Mouse (Mus musculus) neural tube, embryonic 14.5 days (tissue): ENCODE results near the gene Agap1. TPM values are rescaled to one million over a fixed set of nuclear protein-coding genes. Genes with fewer than 3 reads are reported as not detected.

Source experiments
- ATAC-seq: fragments of 200-750 bp; cut with Nextera tagmentation; 2 replicates; pipeline ENCODE4 v1.8.0; 2017; ENCODE audit warnings: low read depth, mild to moderate bottlenecking, moderate TSS enrichment, moderate library complexity
- H3K27ac ChIP-seq: fragments of 300-500 bp; sonication (generic); 2 replicates; pipeline ENCODE4 v1.5.1; 2014; ENCODE audit warnings: low read depth, mild to moderate bottlenecking, control low read depth, low read length, moderate library complexity, mixed read lengths
- H3K27me3 ChIP-seq: fragments of 300-500 bp; sonication (generic); 2 replicates; pipeline ENCODE4 v1.6.1; 2014; ENCODE audit warnings: low read length; ENCODE audit not compliant: control insufficient read depth, insufficient read depth
- H3K36me3 ChIP-seq: fragments of 300-500 bp; sonication (generic); 2 replicates; pipeline ENCODE4 v1.6.1; 2014; ENCODE audit warnings: low read length, mixed read lengths; ENCODE audit not compliant: control insufficient read depth, insufficient read depth
- H3K4me1 ChIP-seq: fragments of 300-500 bp; sonication (generic); 2 replicates; pipeline ENCODE4 v1.6.1; 2014; ENCODE audit warnings: low read length; ENCODE audit not compliant: control insufficient read depth, insufficient read depth
- H3K4me2 ChIP-seq: fragments of 300-500 bp; sonication (generic); 2 replicates; pipeline ENCODE4 v1.6.1; 2014; ENCODE audit warnings: mild to moderate bottlenecking, low read depth, low read length, control low read depth
- H3K4me3 ChIP-seq: fragments of 300-500 bp; sonication (generic); 2 replicates; pipeline ENCODE4 v1.5.1; 2014; ENCODE audit warnings: low read depth, low read length, control low read depth, mixed read lengths
- H3K9ac ChIP-seq: fragments of 300-500 bp; sonication (generic); replicated peaks from 2 replicates; pipeline ENCODE4 v1.6.1; 2014; ENCODE audit warnings: low read depth, mild to moderate bottlenecking, control low read depth, low read length, mixed read lengths
- H3K9me3 ChIP-seq: fragments of 300-500 bp; sonication (generic); 2 replicates; pipeline ENCODE4 v1.6.1; 2016; ENCODE audit warnings: low read length; ENCODE audit not compliant: control insufficient read depth
- WGBS: fragments of 180-500 bp; shearing (Covaris S2); extraction: QIAGEN DNeasy Blood & Tissue Kit; methylation state at CpG from one replicate; pipeline ENCODE4 v1.1.7; 2014; 5-methylcytosine and 5-hydroxymethylcytosine counted together
- polyA plus RNA-seq: library from polyadenylated mRNA; unstranded; fragments of >200 nt; fragmentation: Nextera tagmentation; extraction: Ambion mirVana; gene quantifications from 2 replicates; pipeline ENCODE4 v1.2.1, GENCODE M21; 2014

The Agap1 gene
- polyA plus RNA-seq, 1 experiment from 2014 or later: 76.4 TPM

DNA sequence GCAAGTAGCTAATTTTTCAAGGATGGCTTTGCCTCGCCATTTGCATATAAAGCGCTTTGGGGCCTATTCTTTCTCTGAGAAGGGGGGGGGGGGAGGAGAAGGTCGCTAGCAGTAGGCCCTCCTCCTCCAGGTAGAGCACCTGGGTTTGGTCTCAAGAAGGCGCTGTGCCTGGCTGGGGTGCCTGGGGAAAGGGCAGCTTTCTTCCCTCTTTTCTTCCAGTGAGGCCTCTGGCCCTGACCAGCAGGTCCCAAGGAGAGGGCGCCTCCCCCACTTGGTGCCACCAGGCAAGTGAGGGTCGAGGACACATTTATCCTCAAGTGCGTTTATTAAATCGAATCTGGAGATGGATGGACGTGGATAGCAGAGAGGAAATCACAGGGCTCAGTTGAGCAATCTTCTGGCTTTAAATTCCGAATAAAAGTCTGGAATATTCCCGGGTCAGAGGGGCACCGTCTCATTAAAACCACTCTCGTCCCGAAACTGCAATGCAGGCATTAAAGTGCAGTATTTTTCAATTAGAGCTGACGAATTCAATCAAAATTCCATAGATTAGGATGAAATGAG, 486.4 kb downstream of the Agap1 start:
- ATAC-seq: no peak
- Histone ChIP-seq H3K27ac (no peak overlapping the region), H3K9me3 (no peaks in the 10 kb centered on the region), H3K4me2 (peak overlapping the region; percentile 67), H3K9ac (no peak overlapping the region), H3K27me3 (peaks cover 13% of the 10 kb centered on the region), H3K4me3 (no peak overlapping the region), H3K4me1 (peaks cover 15% of the 10 kb centered on the region), H3K36me3 (no peaks in the 10 kb centered on the region)
- WGBS: 12% methylated on average over 15 of the region's 15 CpGs

- Histone ChIP-seq H3K27me3 (peaks cover 14% of the 10 kb centered on the region), H3K4me3 (peak overlapping the region; percentile 31), H3K36me3 (no peaks in the 10 kb centered on the region), H3K4me2 (peak overlapping the region; percentile 67), H3K27ac (peak overlapping the region; percentile 73), H3K4me1 (peaks cover 15% of the 10 kb centered on the region), H3K9me3 (no peaks in the 10 kb centered on the region), H3K9ac (peak overlapping the region; percentile 37)
- ATAC-seq: peak; percentile 55; the same call in 1 of the 2 replicates
- WGBS: under 1% methylated on average over 40 of the region's 40 CpGs
Observed at GRCm38 (mm10) chr1:89941701-89942381, 487.2 kb downstream of the Agap1 start.

- ATAC-seq: no peak
Observed at GRCm38 (mm10) chr1:89942395-89942976, 487.9 kb downstream of the Agap1 start.

DNA sequence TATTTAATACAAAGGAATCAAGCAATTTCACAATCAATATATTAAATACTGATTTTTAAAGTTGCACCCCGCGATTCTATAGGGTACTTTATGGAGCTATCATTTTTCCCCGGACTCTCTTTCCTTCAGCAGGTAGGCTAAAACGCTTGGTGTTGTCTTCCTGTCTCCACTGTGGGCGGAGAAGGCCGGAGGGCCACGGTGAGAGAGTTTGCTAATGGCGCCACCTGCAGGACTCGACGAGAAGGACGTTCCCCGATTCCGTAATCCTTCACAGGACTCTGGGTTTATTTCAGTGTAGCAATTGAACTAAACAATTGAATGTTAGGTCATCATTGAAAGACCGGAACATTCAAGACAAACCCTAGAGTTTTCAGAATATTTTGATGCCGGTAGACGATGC, 488.6 kb downstream of the Agap1 start:
- 0 out of 2 replicates have a peak overlapping the region, but pooled peaks have one; percentile 67 for H3K4me2 ChIP-seq
- H3K9ac ChIP-seq: no peak overlapping the region
- H3K36me3 ChIP-seq: no peaks in the 10 kb centered on the region
- peaks cover 15% of the 10 kb centered on the region for H3K4me1 ChIP-seq
- 3% methylated on average over 16 of the region's 16 CpGs for WGBS
- H3K9me3 ChIP-seq: no peaks in the 10 kb centered on the region
- H3K27ac ChIP-seq: no peak overlapping the region
- ATAC-seq: peak; percentile 47; the same call in 1 of the 2 replicates
- H3K27me3 ChIP-seq: peaks cover 14% of the 10 kb centered on the region
- no peak overlapping the region for H3K4me3 ChIP-seq

More at GRCm38 (mm10) chr1:89942395-89942976, 487.9 kb downstream of the Agap1 start:
- Histone ChIP-seq H3K9me3 (no peaks in the 10 kb centered on the region), H3K4me1 (peaks cover 15% of the 10 kb centered on the region), H3K36me3 (no peaks in the 10 kb centered on the region), H3K27ac (peak overlapping the region; percentile 73; the same call in 1 of the 2 replicates), H3K9ac (no peak overlapping the region; the same call in 1 of the 2 replicates), H3K4me3 (peak overlapping the region; percentile 31; the same call in 1 of the 2 replicates), H3K27me3 (peaks cover 14% of the 10 kb centered on the region), H3K4me2 (peak overlapping the region; percentile 67)
- under 1% methylated on average over 15 of the region's 15 CpGs for WGBS
